Mouse (Mus musculus): ENCODE measurements around the gene Fignl2. TPM values are rescaled to one million over a fixed set of nuclear protein-coding genes. Genes with fewer than 3 reads are reported as not detected.

Gene Fignl2
- polyA plus RNA-seq, 1 experiment from 2014 or later: 0.40 TPM

- WGBS: 5% methylated on average over 28 of the region's 28 CpGs
- no peak overlapping the region for H3K9ac ChIP-seq (ENCODE audit: low read depth, low read length)
Measured at GRCm38 (mm10) chr15:101097985-101098651, 19.8 kb upstream of the Fignl2 start.

GRCm38 (mm10) chr15:101095392-101095791 is 17.0 kb upstream of the Fignl2 start:
- peaks cover 21% of the 10 kb centered on the region for H3K27me3 ChIP-seq (replicated peaks; ENCODE audit: control insufficient read depth, insufficient read depth, low read length)
- WGBS: 73% methylated on average over 3 of the region's 3 CpGs
- peaks cover 13% of the 10 kb centered on the region for H3K4me1 ChIP-seq (replicated peaks; ENCODE audit: control insufficient read depth, insufficient read depth, low read length)

More at GRCm38 (mm10) chr15:101097985-101098651, 19.8 kb upstream of the Fignl2 start:
- H3K27ac ChIP-seq (ENCODE audit: low read depth, low read length): no peak overlapping the region
- H3K36me3 ChIP-seq (ENCODE audit: control insufficient read depth, insufficient read depth, low read length): no peaks in the 10 kb centered on the region
- peak; percentile 58 for DNase-seq (ENCODE audit: low spot score)
- no peak overlapping the region for H3K4me3 ChIP-seq (ENCODE audit: low read depth, low read length)
- H3K4me1 ChIP-seq (replicated peaks; ENCODE audit: control insufficient read depth, insufficient read depth, low read length): peaks cover 6% of the 10 kb centered on the region; the same call in 1 of the 2 replicates
- peaks cover 21% of the 10 kb centered on the region for H3K27me3 ChIP-seq (replicated peaks; ENCODE audit: control insufficient read depth, insufficient read depth, low read length)
- H3K9me3 ChIP-seq (ENCODE audit: control insufficient read depth, low read length): no peaks in the 10 kb centered on the region
- no peak for ATAC-seq (replicated peaks; ENCODE audit: low FRiP score)
- H3K4me2 ChIP-seq: peak overlapping the region; percentile 23

DNA sequence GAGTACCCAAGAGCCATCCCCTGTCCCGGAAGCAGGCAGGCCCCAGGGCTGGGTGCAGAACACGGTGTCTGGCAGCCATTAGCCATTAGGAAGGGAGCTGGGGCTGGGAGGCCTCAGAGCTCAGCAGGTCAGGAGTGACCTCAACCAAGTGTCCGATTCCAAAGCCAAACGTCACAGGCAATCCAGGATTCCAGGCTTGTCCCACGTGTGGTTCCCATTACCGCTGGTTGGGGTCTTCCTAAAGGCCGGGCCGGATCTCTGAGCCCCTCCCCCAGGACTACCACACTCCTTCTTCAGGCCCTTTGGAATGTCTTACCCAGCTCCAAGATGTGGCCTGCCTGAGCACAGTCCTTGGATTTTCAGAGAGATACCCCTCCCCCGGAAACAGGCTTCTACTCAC is 16.6 kb upstream of the Fignl2 start:
- ATAC-seq (replicated peaks; ENCODE audit: low FRiP score) (no peak), DNase-seq (ENCODE audit: low spot score) (no peak)
- no peak overlapping the region for H3K9ac ChIP-seq (ENCODE audit: low read depth, low read length)
- H3K4me1 ChIP-seq (replicated peaks; ENCODE audit: control insufficient read depth, insufficient read depth, low read length): peaks cover 13% of the 10 kb centered on the region
- no peak overlapping the region for H3K4me2 ChIP-seq
- no peak overlapping the region for H3K4me3 ChIP-seq (ENCODE audit: low read depth, low read length)
- no peaks in the 10 kb centered on the region for H3K9me3 ChIP-seq (ENCODE audit: control insufficient read depth, low read length)
- no peak overlapping the region for H3K27ac ChIP-seq (ENCODE audit: low read depth, low read length)
- WGBS: 53% methylated on average over 9 of the region's 9 CpGs
- peaks cover 21% of the 10 kb centered on the region for H3K27me3 ChIP-seq (replicated peaks; ENCODE audit: control insufficient read depth, insufficient read depth, low read length)
- no peaks in the 10 kb centered on the region for H3K36me3 ChIP-seq (ENCODE audit: control insufficient read depth, insufficient read depth, low read length)

More at GRCm38 (mm10) chr15:101095392-101095791, 17.0 kb upstream of the Fignl2 start:
- H3K9ac ChIP-seq (ENCODE audit: low read depth, low read length): no peak overlapping the region
- H3K27ac ChIP-seq (ENCODE audit: low read depth, low read length): no peak overlapping the region
- no peak overlapping the region for H3K4me2 ChIP-seq
- H3K9me3 ChIP-seq (ENCODE audit: control insufficient read depth, low read length): no peaks in the 10 kb centered on the region
- ATAC-seq (replicated peaks; ENCODE audit: low FRiP score): no peak
- H3K4me3 ChIP-seq (ENCODE audit: low read depth, low read length): no peak overlapping the region
- H3K36me3 ChIP-seq (ENCODE audit: control insufficient read depth, insufficient read depth, low read length): no peaks in the 10 kb centered on the region
- DNase-seq (ENCODE audit: low spot score): no peak

DNA sequence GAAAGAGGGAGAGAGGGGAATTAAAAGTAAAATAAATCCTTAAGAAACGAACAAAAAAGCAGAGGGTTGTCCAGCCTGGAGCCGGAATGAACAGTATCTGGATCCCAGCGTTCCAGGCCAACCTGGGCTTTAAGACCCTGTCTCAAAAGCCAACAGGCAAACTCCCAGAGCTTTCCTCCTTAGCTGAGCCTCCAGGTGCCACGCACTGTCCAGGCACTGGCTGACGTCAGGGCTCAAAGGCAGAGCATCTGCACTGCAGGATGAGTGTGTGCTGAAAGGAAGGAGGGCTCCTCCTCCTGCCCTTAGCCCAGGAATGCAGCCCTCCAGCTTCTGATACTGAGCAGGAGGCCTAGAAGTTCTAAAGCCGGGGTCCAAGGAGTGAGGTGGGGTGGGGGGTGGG is 15.6 kb upstream of the Fignl2 start:
- Histone ChIP-seq H3K27me3 (replicated peaks; ENCODE audit: control insufficient read depth, insufficient read depth, low read length) (peaks cover 15% of the 10 kb centered on the region; the same call in 1 of the 2 replicates), H3K27ac (ENCODE audit: low read depth, low read length) (no peak overlapping the region; the same call in 1 of the 2 replicates), H3K4me2 (no peak overlapping the region), H3K4me3 (ENCODE audit: low read depth, low read length) (no peak overlapping the region), H3K36me3 (ENCODE audit: control insufficient read depth, insufficient read depth, low read length) (no peaks in the 10 kb centered on the region), H3K9ac (ENCODE audit: low read depth, low read length) (no peak overlapping the region), H3K4me1 (replicated peaks; ENCODE audit: control insufficient read depth, insufficient read depth, low read length) (peaks cover 13% of the 10 kb centered on the region), H3K9me3 (ENCODE audit: control insufficient read depth, low read length) (no peaks in the 10 kb centered on the region)
- 57% methylated on average over 6 of the region's 6 CpGs for WGBS
- DNase-seq (ENCODE audit: low spot score) (no peak), ATAC-seq (replicated peaks; ENCODE audit: low FRiP score) (no peak)

GRCm38 (mm10) chr15:101092829-101093648 is 14.7 kb upstream of the Fignl2 start:
- Histone ChIP-seq H3K9me3 (ENCODE audit: control insufficient read depth, low read length) (no peaks in the 10 kb centered on the region), H3K27me3 (replicated peaks; ENCODE audit: control insufficient read depth, insufficient read depth, low read length) (peaks cover 8% of the 10 kb centered on the region; the same call in 1 of the 2 replicates), H3K27ac (ENCODE audit: low read depth, low read length) (no peak overlapping the region), H3K4me2 (peak overlapping the region; percentile 33), H3K9ac (ENCODE audit: low read depth, low read length) (no peak overlapping the region), H3K4me1 (replicated peaks; ENCODE audit: control insufficient read depth, insufficient read depth, low read length) (peaks cover 13% of the 10 kb centered on the region), H3K4me3 (ENCODE audit: low read depth, low read length) (no peak overlapping the region), H3K36me3 (ENCODE audit: control insufficient read depth, insufficient read depth, low read length) (no peaks in the 10 kb centered on the region)
- DNase-seq (ENCODE audit: low spot score) (no peak), ATAC-seq (replicated peaks; ENCODE audit: low FRiP score) (peak; percentile 75)
- 26% methylated on average over 25 of the region's 25 CpGs for WGBS

DNA sequence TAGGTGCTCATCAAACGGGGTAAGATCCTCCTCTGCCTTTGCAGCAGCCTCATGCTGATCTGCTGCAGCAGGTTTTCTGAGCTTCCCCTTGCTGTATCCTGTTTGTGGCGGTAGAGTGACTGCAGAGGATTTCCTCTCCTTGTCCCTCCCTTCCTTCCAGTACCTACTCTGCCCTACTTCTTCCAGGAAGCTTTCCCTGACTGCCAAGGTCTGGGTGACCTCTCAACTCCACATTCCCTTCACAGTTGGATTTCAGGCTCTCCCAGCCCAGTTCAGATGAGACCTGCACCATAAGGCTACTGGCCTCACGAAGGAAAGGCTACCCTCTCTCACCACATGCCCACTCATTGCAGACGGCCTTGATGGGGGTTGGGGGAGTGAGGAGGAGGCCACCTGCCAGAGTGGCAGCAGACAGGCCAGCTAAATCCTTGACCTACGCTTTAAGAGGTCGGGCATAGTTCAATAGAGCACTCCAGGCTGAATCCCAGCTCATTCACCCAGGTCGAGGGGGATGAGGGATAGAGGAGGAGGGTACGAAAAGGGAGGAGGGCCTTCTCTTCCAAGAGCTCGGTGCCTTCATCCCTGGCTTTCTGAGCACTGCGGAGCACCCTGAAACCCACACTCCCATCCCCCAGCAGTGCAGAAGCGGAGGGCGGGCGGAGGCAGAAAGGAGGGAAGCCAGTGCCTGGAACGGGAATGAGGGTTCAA is 13.9 kb upstream of the Fignl2 start:
- Histone ChIP-seq H3K9me3 (ENCODE audit: control insufficient read depth, low read length) (no peaks in the 10 kb centered on the region), H3K27ac (ENCODE audit: low read depth, low read length) (no peak overlapping the region), H3K4me1 (replicated peaks; ENCODE audit: control insufficient read depth, insufficient read depth, low read length) (peaks cover 11% of the 10 kb centered on the region), H3K27me3 (replicated peaks; ENCODE audit: control insufficient read depth, insufficient read depth, low read length) (peaks cover 2% of the 10 kb centered on the region; the same call in 1 of the 2 replicates), H3K4me3 (ENCODE audit: low read depth, low read length) (no peak overlapping the region), H3K36me3 (ENCODE audit: control insufficient read depth, insufficient read depth, low read length) (no peaks in the 10 kb centered on the region), H3K9ac (ENCODE audit: low read depth, low read length) (no peak overlapping the region), H3K4me2 (peak overlapping the region; percentile 33; the same call in 1 of the 2 replicates)
- ATAC-seq (replicated peaks; ENCODE audit: low FRiP score) (0 out of 2 replicates have a peak, but pooled peaks have one; percentile 10), DNase-seq (ENCODE audit: low spot score) (no peak)
- WGBS: 31% methylated on average over 14 of the region's 14 CpGs

- Histone ChIP-seq H3K4me1 (replicated peaks; ENCODE audit: control insufficient read depth, insufficient read depth, low read length) (peaks cover 11% of the 10 kb centered on the region), H3K27ac (ENCODE audit: low read depth, low read length) (no peak overlapping the region), H3K27me3 (replicated peaks; ENCODE audit: control insufficient read depth, insufficient read depth, low read length) (peaks cover 2% of the 10 kb centered on the region; the same call in 1 of the 2 replicates), H3K4me3 (ENCODE audit: low read depth, low read length) (no peak overlapping the region), H3K9ac (ENCODE audit: low read depth, low read length) (no peak overlapping the region), H3K4me2 (no peak overlapping the region), H3K36me3 (ENCODE audit: control insufficient read depth, insufficient read depth, low read length) (no peaks in the 10 kb centered on the region), H3K9me3 (ENCODE audit: control insufficient read depth, low read length) (no peaks in the 10 kb centered on the region)
- whole genome bisulfite sequencing: 82% methylated on average over 8 of the region's 8 CpGs
- ATAC-seq (replicated peaks; ENCODE audit: low FRiP score) (no peak), DNase-seq (ENCODE audit: low spot score) (no peak)
Measured at GRCm38 (mm10) chr15:101091551-101091950, 13.2 kb upstream of the Fignl2 start.

DNA sequence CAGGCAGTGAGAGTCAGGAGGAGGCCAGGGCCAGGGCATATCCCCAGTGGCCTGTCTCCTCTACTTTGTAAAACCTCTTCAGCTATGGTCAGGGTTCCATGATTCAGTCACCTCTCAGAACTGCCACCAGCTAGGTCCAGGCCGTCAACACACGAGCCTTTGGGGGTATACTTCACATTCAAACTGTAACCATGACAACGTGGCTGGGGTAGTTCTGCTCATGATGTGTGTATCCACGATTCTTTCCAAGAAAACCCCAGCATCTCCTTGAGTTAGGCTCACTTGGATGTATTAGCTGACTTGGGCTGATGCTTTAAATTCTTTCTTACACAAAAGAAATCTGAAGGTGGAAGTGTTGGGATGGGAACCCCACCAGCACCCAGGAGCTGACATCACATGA is 9.9 kb upstream of the Fignl2 start:
- Histone ChIP-seq H3K27me3 (replicated peaks; ENCODE audit: control insufficient read depth, insufficient read depth, low read length) (no peaks in the 10 kb centered on the region), H3K4me1 (replicated peaks; ENCODE audit: control insufficient read depth, insufficient read depth, low read length) (peaks cover 7% of the 10 kb centered on the region), H3K9ac (ENCODE audit: low read depth, low read length) (no peak overlapping the region), H3K9me3 (ENCODE audit: control insufficient read depth, low read length) (no peaks in the 10 kb centered on the region), H3K4me3 (ENCODE audit: low read depth, low read length) (no peak overlapping the region), H3K4me2 (no peak overlapping the region), H3K27ac (ENCODE audit: low read depth, low read length) (no peak overlapping the region), H3K36me3 (ENCODE audit: control insufficient read depth, insufficient read depth, low read length) (no peaks in the 10 kb centered on the region)
- ATAC-seq (replicated peaks; ENCODE audit: low FRiP score) (no peak), DNase-seq (ENCODE audit: low spot score) (no peak)
- 73% methylated on average over 4 of the region's 4 CpGs for WGBS
